Mouse (Mus musculus): ENCODE data around the gene Cox19. TPM values are rescaled to one million over a fixed set of nuclear protein-coding genes. Genes with fewer than 3 reads are reported as not detected.
A peak's percentile ranks its signal among the peaks of the same experiment; 100 is the strongest.

The Cox19 gene
- polyA plus RNA-seq, 2 experiments = 77.8 to 108 TPM

GRCm38 (mm10) chr5:139389676-139390061 is 38.5 kb upstream of the Cox19 start:
- DNase-seq (ENCODE audit: low spot score) (no peak), ATAC-seq (ENCODE audit: low FRiP score, low read depth) (peak; percentile 24; the same call in 1 of the 2 replicates)
- TF ChIP-seq POLR2A (IDR thresholded peaks at IDR 0.05; ENCODE audit: borderline replicate concordance, extremely low read depth, insufficient read depth, insufficient read length) = no peak
- Histone ChIP-seq H3K36me3 (ENCODE audit: control insufficient read depth, insufficient read depth, low read length) (peaks cover 3% of the 10 kb centered on the region; the same call in 1 of the 2 replicates), H3K4me1 (ENCODE audit: control insufficient read depth, insufficient read depth, low read length) (peaks cover 27% of the 10 kb centered on the region), H3K4me3 (replicated peaks; ENCODE audit: low read length) (no peak overlapping the region), H3K9me3 (ENCODE audit: control insufficient read depth, low read length) (no peaks in the 10 kb centered on the region), H3K27me3 (ENCODE audit: control insufficient read depth, insufficient read depth, low read length) (no peaks in the 10 kb centered on the region), H3K9ac (ENCODE audit: low read depth, low read length, severe bottlenecking) (peak overlapping the region; percentile 22; the same call in 1 of the 2 replicates), H3K4me2 (replicated peaks; ENCODE audit: low read depth, low read length, severe bottlenecking) (no peak overlapping the region), H3K27ac (replicated peaks; ENCODE audit: low read depth, low read length) (peak overlapping the region; percentile 71)
- WGBS = 1% methylated on average over 5 of the region's 6 CpGs

- H3K36me3 ChIP-seq (ENCODE audit: control insufficient read depth, insufficient read depth, low read length) = peaks cover 3% of the 10 kb centered on the region; the same call in 1 of the 2 replicates
- no peak overlapping the region for H3K4me3 ChIP-seq (replicated peaks; ENCODE audit: low read length)
- 40% methylated on average over 17 of the region's 17 CpGs for WGBS
- H3K27ac ChIP-seq (replicated peaks; ENCODE audit: low read depth, low read length) = peak overlapping the region; percentile 71
- 0 out of 2 replicates have a peak, but pooled peaks have one; percentile 17 for ATAC-seq (ENCODE audit: low FRiP score, low read depth)
- DNase-seq (ENCODE audit: low spot score) = no peak
- H3K27me3 ChIP-seq (ENCODE audit: control insufficient read depth, insufficient read depth, low read length) = no peaks in the 10 kb centered on the region
- H3K4me1 ChIP-seq (ENCODE audit: control insufficient read depth, insufficient read depth, low read length) = peaks cover 27% of the 10 kb centered on the region
- TF ChIP-seq POLR2A (IDR thresholded peaks at IDR 0.05; ENCODE audit: borderline replicate concordance, extremely low read depth, insufficient read depth, insufficient read length) = no peak
- no peaks in the 10 kb centered on the region for H3K9me3 ChIP-seq (ENCODE audit: control insufficient read depth, low read length)
- H3K9ac ChIP-seq (ENCODE audit: low read depth, low read length, severe bottlenecking) = peak overlapping the region; percentile 29; the same call in 1 of the 2 replicates
- no peak overlapping the region for H3K4me2 ChIP-seq (replicated peaks; ENCODE audit: low read depth, low read length, severe bottlenecking)
Observed at GRCm38 (mm10) chr5:139388694-139389675, 37.8 kb upstream of the Cox19 start.

DNA sequence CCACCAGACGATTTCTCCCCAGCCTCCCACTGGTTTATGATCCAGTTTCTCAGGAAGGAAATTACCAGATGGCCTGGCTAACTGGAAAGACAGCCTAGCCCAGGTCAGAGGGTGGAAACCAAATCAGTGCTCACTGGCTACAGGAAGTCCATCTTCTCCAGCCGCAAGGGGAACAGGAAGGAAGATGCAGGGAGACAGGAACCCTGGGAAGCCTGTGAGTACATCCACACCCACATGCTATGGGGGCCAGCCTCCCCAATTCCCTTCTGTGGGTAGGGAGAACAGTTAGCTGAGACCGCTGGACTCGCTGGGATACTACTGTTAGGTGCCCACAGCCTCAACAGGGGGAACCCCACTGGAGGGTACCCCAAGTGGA is 37.0 kb upstream of the Cox19 start:
- H3K4me2 ChIP-seq (replicated peaks; ENCODE audit: low read depth, low read length, severe bottlenecking) = no peak overlapping the region

GRCm38 (mm10) chr5:139387329-139388194 is 36.3 kb upstream of the Cox19 start:
- Histone ChIP-seq H3K4me1 (ENCODE audit: control insufficient read depth, insufficient read depth, low read length) (peaks cover 27% of the 10 kb centered on the region), H3K4me3 (replicated peaks; ENCODE audit: low read length) (no peak overlapping the region), H3K9ac (ENCODE audit: low read depth, low read length, severe bottlenecking) (no peak overlapping the region), H3K9me3 (ENCODE audit: control insufficient read depth, low read length) (no peaks in the 10 kb centered on the region), H3K4me2 (replicated peaks; ENCODE audit: low read depth, low read length, severe bottlenecking) (no peak overlapping the region), H3K36me3 (ENCODE audit: control insufficient read depth, insufficient read depth, low read length) (peaks cover 2% of the 10 kb centered on the region; the same call in 1 of the 2 replicates), H3K27me3 (ENCODE audit: control insufficient read depth, insufficient read depth, low read length) (no peaks in the 10 kb centered on the region), H3K27ac (replicated peaks; ENCODE audit: low read depth, low read length) (peak overlapping the region; percentile 70)
- ATAC-seq (ENCODE audit: low FRiP score, low read depth) (peak; percentile 33; the same call in 1 of the 2 replicates), DNase-seq (ENCODE audit: low spot score) (peak; percentile 25)
- TF ChIP-seq POLR2A (IDR thresholded peaks at IDR 0.05; ENCODE audit: borderline replicate concordance, extremely low read depth, insufficient read depth, insufficient read length) = no peak
- WGBS = 54% methylated on average over 10 of the region's 10 CpGs

More for the DNA sequence above, 37.0 kb upstream of the Cox19 start:
- Histone ChIP-seq H3K4me3 (replicated peaks; ENCODE audit: low read length) (no peak overlapping the region), H3K36me3 (ENCODE audit: control insufficient read depth, insufficient read depth, low read length) (peaks cover 3% of the 10 kb centered on the region; the same call in 1 of the 2 replicates), H3K9me3 (ENCODE audit: control insufficient read depth, low read length) (no peaks in the 10 kb centered on the region), H3K27ac (replicated peaks; ENCODE audit: low read depth, low read length) (peak overlapping the region; percentile 70), H3K4me1 (ENCODE audit: control insufficient read depth, insufficient read depth, low read length) (peaks cover 27% of the 10 kb centered on the region), H3K27me3 (ENCODE audit: control insufficient read depth, insufficient read depth, low read length) (no peaks in the 10 kb centered on the region), H3K9ac (ENCODE audit: low read depth, low read length, severe bottlenecking) (no peak overlapping the region)
- DNase-seq (ENCODE audit: low spot score) (no peak), ATAC-seq (ENCODE audit: low FRiP score, low read depth) (peak; percentile 17; the same call in 1 of the 2 replicates)
- 41% methylated on average over 4 of the region's 4 CpGs for WGBS
- TF ChIP-seq POLR2A (IDR thresholded peaks at IDR 0.05; ENCODE audit: borderline replicate concordance, extremely low read depth, insufficient read depth, insufficient read length) = no peak

GRCm38 (mm10) chr5:139386047-139386446 is 34.8 kb upstream of the Cox19 start:
- Histone ChIP-seq H3K9me3 (ENCODE audit: control insufficient read depth, low read length) (no peaks in the 10 kb centered on the region), H3K4me2 (replicated peaks; ENCODE audit: low read depth, low read length, severe bottlenecking) (no peak overlapping the region), H3K36me3 (ENCODE audit: control insufficient read depth, insufficient read depth, low read length) (no peaks in the 10 kb centered on the region), H3K27ac (replicated peaks; ENCODE audit: low read depth, low read length) (no peak overlapping the region), H3K27me3 (ENCODE audit: control insufficient read depth, insufficient read depth, low read length) (no peaks in the 10 kb centered on the region), H3K9ac (ENCODE audit: low read depth, low read length, severe bottlenecking) (no peak overlapping the region), H3K4me3 (replicated peaks; ENCODE audit: low read length) (no peak overlapping the region), H3K4me1 (ENCODE audit: control insufficient read depth, insufficient read depth, low read length) (peaks cover 28% of the 10 kb centered on the region)
- TF ChIP-seq POLR2A (IDR thresholded peaks at IDR 0.05; ENCODE audit: borderline replicate concordance, extremely low read depth, insufficient read depth, insufficient read length) = no peak
- no peak for ATAC-seq (ENCODE audit: low FRiP score, low read depth)
- DNase-seq (ENCODE audit: low spot score) = no peak
- WGBS = 90% methylated on average over 5 of the region's 5 CpGs

Measured in limb, embryonic 14.5 days (tissue).